Mouse (Mus musculus) hindbrain, embryonic 15.5 days (tissue): ENCODE measurements around the gene 4930404N11Rik. TPM values are rescaled to one million over a fixed set of nuclear protein-coding genes. Genes with fewer than 3 reads are reported as not detected.

ENCODE experiments used
- ATAC-seq: fragments of 200-750 bp; cut with Nextera tagmentation; 2 replicates; pipeline ENCODE4 v1.8.0; 2017; ENCODE audit warnings: low read depth, moderate number of reproducible peaks, moderate TSS enrichment; ENCODE audit not compliant: low FRiP score
- H3K27ac ChIP-seq: fragments of 300-500 bp; sonication (generic); replicated peaks from 2 replicates; pipeline ENCODE4 v1.5.1; 2015; ENCODE audit warnings: mild to moderate bottlenecking, inconsistent platforms
- H3K27me3 ChIP-seq: fragments of 300-500 bp; sonication (generic); 2 replicates; pipeline ENCODE4 v1.6.1; 2015; ENCODE audit warnings: control low read depth, inconsistent platforms
- H3K36me3 ChIP-seq: fragments of 300-500 bp; sonication (generic); 2 replicates; pipeline ENCODE4 v1.6.1; 2015; ENCODE audit warnings: control low read depth, inconsistent platforms
- H3K4me1 ChIP-seq: fragments of 300-500 bp; sonication (generic); replicated peaks from 2 replicates; pipeline ENCODE4 v1.6.1; 2015; ENCODE audit warnings: control low read depth, inconsistent platforms
- H3K4me2 ChIP-seq: fragments of 300-500 bp; sonication (generic); 2 replicates; pipeline ENCODE4 v1.6.1; 2015; ENCODE audit warnings: moderate library complexity, mild to moderate bottlenecking, inconsistent platforms
- H3K4me3 ChIP-seq: fragments of 300-500 bp; sonication (generic); 2 replicates; pipeline ENCODE4 v1.5.1; 2015; ENCODE audit warnings: mild to moderate bottlenecking, inconsistent platforms
- H3K9ac ChIP-seq: fragments of 300-500 bp; sonication (generic); 2 replicates; pipeline ENCODE4 v1.6.1; 2015; ENCODE audit warnings: inconsistent platforms
- H3K9me3 ChIP-seq: fragments of 300-500 bp; sonication (generic); 2 replicates; pipeline ENCODE4 v1.6.1; 2016; ENCODE audit warnings: control low read depth, inconsistent platforms
- WGBS: fragments of 180-500 bp; shearing (Covaris S2); methylation state at CpG from one replicate; pipeline ENCODE4 v1.1.7; 2015; 5-methylcytosine and 5-hydroxymethylcytosine counted together
- polyA plus RNA-seq: library from polyadenylated mRNA; unstranded; fragments of >200 nt; fragmentation: Nextera tagmentation; extraction: Ambion mirVana; gene quantifications from 2 replicates; pipeline ENCODE4 v1.2.1, GENCODE M21; 2015

Gene 4930404N11Rik
- polyA plus RNA-seq, 1 experiment from 2014 or later, result 1.1 TPM

DNA sequence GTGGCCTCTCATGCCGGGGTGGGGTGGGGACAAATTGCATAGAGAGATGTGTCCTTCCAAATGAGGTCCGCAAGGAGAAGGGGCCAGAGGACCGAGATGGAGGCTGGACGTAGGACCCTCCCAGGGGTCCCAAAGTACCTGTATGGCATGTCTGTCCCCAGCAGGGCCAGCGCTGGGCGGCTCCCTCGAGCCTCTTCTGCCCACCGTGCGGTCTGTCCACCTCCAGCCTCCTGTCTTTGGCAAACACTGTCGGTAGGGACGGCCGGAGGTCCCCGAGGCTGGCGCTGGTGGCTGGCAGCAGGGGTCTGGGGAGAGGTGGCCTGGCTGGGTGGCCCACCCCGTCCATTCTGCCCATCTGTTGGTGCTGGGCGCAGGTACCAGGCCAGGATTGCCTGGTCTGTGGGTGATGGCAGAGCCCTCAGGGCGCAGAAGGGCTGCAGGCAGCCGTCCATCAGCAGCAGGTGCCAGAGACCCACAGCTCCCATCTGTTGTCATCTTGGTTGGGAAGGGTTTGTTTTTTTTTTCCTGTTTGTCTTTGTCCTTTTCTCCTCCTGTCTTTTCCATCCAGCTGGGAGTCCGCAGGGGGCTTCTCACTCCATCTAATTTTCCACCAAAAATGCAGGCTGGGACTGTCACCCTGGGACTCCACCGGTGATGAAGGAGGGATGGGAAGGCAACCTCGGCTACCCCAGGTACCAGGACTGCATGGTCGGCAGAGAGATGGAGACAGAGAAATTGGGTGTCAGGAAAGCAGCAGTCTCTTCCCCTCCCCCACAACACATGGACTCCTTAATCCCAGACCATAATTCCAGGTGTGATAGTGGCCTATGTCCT lies 35.0 kb upstream of the 4930404N11Rik start:
- ATAC-seq, result no peak
- Histone ChIP-seq H3K9ac (no peak overlapping the region), H3K9me3 (no peaks in the 10 kb centered on the region), H3K4me3 (peak overlapping the region; percentile 13; the same call in 1 of the 2 replicates), H3K27me3 (no peaks in the 10 kb centered on the region), H3K27ac (peak overlapping the region; percentile 80), H3K4me2 (peak overlapping the region; percentile 30), H3K4me1 (peaks cover 55% of the 10 kb centered on the region), H3K36me3 (peaks cover 13% of the 10 kb centered on the region)
- 38% methylated on average over 21 of the region's 22 CpGs for WGBS

DNA sequence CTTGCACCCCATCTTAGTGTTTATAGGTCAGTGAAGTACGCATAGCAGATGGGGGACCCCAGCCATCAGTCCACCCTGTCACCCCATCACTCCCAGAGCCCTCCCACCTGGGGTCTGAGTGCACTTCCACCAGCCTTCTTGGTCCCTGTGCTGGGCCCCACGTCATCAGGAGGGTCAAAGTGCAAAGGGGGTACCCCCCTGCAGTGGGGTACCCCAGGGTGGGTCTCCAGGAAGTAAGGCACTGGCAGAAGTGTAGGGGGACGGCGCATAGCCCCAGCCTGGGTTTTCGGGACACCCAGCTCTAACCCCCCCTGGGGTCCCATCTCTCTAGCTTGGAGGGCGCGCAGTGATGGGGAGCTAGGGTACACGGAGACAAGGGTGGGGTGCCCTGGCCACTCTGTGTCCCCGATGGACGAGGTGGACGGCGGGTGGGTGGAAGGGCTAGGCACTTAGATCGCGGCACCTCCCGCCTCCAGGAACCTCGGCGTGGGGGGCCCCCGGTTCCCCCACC lies 34.2 kb upstream of the 4930404N11Rik start:
- no peak overlapping the region for H3K9ac ChIP-seq
- no peak for ATAC-seq
- H3K27ac ChIP-seq, result peak overlapping the region; percentile 42; the same call in 1 of the 2 replicates
- peaks cover 55% of the 10 kb centered on the region for H3K4me1 ChIP-seq
- no peaks in the 10 kb centered on the region for H3K9me3 ChIP-seq
- no peaks in the 10 kb centered on the region for H3K27me3 ChIP-seq
- H3K4me2 ChIP-seq, result peak overlapping the region; percentile 30; the same call in 1 of the 2 replicates
- H3K4me3 ChIP-seq, result 0 out of 2 replicates have a peak overlapping the region, but pooled peaks have one; percentile 9
- H3K36me3 ChIP-seq, result peaks cover 9% of the 10 kb centered on the region; the same call in 1 of the 2 replicates
- WGBS, result 78% methylated on average over 18 of the region's 18 CpGs

DNA sequence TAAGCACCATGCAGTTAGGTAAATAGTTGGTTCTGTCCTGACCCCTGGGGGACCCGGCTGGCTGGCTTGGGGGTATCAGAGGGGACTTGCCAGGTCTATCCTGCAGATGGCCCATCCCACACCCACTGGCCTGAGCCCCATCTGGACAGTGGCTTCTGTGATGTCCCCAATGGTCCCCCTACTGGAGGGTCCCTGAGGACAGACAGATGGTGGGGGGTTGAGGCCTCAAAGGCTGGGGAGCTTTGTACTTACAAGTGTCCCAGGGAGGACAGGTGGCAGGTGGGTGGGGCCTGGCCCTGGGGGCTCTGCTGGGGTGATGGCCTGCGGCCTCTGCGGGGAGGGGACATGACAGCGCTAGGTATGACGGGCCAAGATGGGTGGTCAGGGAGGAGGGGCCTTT lies 33.7 kb upstream of the 4930404N11Rik start:
- H3K9ac ChIP-seq, result no peak overlapping the region
- H3K27ac ChIP-seq, result no peak overlapping the region
- 0 out of 2 replicates have a peak, but pooled peaks cover 3% of the 10 kb centered on the region for H3K36me3 ChIP-seq
- peaks cover 55% of the 10 kb centered on the region for H3K4me1 ChIP-seq
- ATAC-seq, result no peak
- no peak overlapping the region for H3K4me2 ChIP-seq
- H3K9me3 ChIP-seq, result no peaks in the 10 kb centered on the region
- no peaks in the 10 kb centered on the region for H3K27me3 ChIP-seq
- no peak overlapping the region for H3K4me3 ChIP-seq
- 72% methylated on average over 5 of the region's 5 CpGs for WGBS

DNA sequence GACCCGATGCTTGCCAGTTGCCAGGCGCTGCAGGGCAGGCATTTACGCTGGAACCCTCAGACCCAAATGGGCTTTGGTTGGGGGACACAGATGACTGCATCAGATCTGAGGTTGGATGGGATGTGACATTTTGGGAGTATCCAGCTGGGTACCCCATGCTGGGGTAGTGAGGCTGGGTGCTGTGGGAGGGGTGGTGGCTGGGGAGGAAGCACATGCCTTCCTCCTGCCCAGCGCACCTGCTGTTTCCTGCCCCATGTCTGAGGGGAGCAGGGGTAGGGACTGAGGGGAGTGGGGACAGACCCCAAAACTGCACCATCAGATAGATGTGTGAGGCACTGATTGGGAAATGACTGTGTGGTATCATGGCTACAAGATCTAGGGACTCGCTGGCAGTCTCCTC lies 31.1 kb upstream of the 4930404N11Rik start:
- H3K9me3 ChIP-seq, result no peaks in the 10 kb centered on the region
- H3K4me3 ChIP-seq, result no peak overlapping the region
- ATAC-seq, result no peak
- H3K4me2 ChIP-seq, result no peak overlapping the region
- peaks cover 46% of the 10 kb centered on the region for H3K4me1 ChIP-seq
- no peaks in the 10 kb centered on the region for H3K36me3 ChIP-seq
- no peaks in the 10 kb centered on the region for H3K27me3 ChIP-seq
- WGBS, result 49% methylated on average over 5 of the region's 5 CpGs
- peak overlapping the region; percentile 51; the same call in 1 of the 2 replicates for H3K27ac ChIP-seq
- no peak overlapping the region for H3K9ac ChIP-seq

DNA sequence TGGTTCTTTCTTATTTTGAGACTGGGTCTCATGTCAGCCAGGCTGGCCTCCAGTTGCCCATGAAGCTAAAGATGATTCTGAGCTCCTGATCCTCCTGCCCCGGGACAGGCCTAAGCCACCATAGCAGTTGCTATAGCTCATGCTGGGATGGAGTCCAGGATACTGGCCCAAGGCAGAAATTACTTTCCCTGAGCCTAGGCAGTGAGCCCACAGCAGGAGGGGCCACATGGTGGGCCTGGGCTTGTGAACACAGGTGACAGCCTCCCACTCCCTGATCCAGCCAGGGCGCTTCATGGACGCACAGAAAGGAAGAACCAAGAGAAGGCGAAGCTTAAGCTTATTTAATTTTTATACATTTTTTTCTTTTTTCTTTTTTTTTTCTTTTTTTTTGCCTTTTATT lies 30.2 kb upstream of the 4930404N11Rik start:
- H3K9me3 ChIP-seq, result no peaks in the 10 kb centered on the region

DNA sequence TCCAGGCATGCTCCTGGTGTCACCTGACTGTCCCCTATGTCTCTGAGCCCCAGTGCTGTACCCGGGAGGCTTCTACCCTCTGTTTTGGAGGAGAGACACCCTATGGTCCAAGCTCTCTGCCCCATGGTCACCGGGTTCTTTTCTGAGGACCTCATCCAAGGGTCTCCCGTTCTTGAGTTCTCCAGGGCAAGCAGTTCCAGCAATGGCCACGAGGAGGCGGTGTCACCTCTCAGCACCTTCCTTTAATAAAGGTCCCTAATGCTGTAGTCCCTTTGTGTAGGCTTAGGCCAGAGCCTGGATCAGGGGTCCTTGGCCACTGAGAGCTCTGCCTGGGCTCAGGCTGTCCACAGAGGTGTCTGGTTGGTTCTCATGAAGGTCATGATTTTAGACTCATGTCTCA lies 29.5 kb upstream of the 4930404N11Rik start:
- Histone ChIP-seq H3K27me3 (no peaks in the 10 kb centered on the region), H3K9ac (no peak overlapping the region), H3K4me1 (peaks cover 35% of the 10 kb centered on the region), H3K9me3 (no peaks in the 10 kb centered on the region), H3K4me2 (no peak overlapping the region), H3K36me3 (no peaks in the 10 kb centered on the region), H3K4me3 (no peak overlapping the region), H3K27ac (no peak overlapping the region)
- ATAC-seq, result no peak
- WGBS, result 20% methylated on average over 5 of the region's 5 CpGs

More for the DNA sequence above, 30.2 kb upstream of the 4930404N11Rik start:
- Histone ChIP-seq H3K4me3 (no peak overlapping the region), H3K4me2 (no peak overlapping the region), H3K36me3 (no peaks in the 10 kb centered on the region), H3K27ac (peak overlapping the region; percentile 51; the same call in 1 of the 2 replicates), H3K27me3 (no peaks in the 10 kb centered on the region), H3K4me1 (peaks cover 38% of the 10 kb centered on the region), H3K9ac (no peak overlapping the region)
- 66% methylated on average over 4 of the region's 4 CpGs for WGBS
- no peak for ATAC-seq

DNA sequence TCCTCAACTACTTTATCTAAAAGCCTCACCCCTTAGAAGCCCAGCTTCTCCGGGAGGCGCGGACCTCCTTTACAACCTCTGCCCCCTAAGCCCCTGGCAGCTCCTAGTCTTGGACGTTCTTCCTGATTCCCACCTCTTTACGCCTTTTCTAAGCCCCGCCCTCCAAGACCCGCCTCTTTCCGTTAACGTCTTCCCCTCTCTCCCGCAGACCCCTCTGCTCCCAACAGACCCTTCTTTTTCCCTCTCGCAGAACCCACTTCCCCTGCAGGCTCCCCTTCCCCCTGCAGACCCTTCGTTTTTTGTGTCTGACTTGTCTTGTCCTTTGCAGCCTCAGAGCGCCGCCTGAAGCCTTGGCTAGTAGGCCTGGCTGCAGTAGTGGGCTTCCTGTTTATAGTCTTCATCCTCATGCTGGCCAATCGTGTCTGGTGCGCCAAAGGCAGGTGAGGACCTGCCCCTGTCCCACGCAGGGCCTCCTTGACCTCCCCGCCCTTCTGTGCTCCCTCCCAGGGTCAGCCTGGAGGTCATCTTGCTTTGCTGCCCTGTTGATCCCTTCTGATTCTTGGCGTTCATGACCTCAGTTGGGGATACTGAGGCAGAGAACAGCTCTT lies 27.9 kb upstream of the 4930404N11Rik start:
- no peak for ATAC-seq
- H3K4me2 ChIP-seq, result peak overlapping the region; percentile 48
- H3K9ac ChIP-seq, result no peak overlapping the region
- WGBS, result 9% methylated on average over 19 of the region's 19 CpGs
- H3K27me3 ChIP-seq, result no peaks in the 10 kb centered on the region
- no peaks in the 10 kb centered on the region for H3K9me3 ChIP-seq
- H3K4me3 ChIP-seq, result peak overlapping the region; percentile 5; the same call in 1 of the 2 replicates
- H3K36me3 ChIP-seq, result peaks cover 3% of the 10 kb centered on the region; the same call in 1 of the 2 replicates
- H3K27ac ChIP-seq, result no peak overlapping the region
- peaks cover 37% of the 10 kb centered on the region for H3K4me1 ChIP-seq

DNA sequence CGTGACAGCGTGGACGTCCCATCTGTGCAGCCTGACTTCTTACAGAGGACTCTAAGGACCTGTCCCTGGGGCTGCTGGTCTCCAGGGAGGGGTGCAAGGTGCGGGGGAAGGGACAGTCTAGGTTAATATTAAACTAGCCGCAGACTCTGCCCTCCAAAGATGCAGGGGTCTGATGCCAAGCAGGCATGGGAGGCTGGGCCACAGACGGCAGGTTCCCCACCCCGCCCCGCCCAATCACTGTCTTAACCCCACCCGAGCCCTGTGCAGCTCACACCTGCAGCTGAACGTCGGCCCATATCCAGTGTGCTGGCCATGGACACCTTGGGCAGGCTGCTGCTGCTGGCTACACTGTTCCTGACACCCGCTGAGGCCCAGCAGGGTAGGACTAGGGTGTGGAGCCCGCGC lies 27.2 kb upstream of the 4930404N11Rik start, which contains the start of gene Smim24:
TSS of gene Smim24 (plus strand) at position 271 of the 405 bp plus-strand sequence.
- Histone ChIP-seq H3K9me3 (no peaks in the 10 kb centered on the region), H3K4me3 (peak within 1 kb of the TSS; percentile 5; the same call in 1 of the 2 replicates), H3K9ac (no peak within 1 kb of the TSS), H3K27me3 (no peaks in the 10 kb centered on the region), H3K4me2 (peak within 1 kb of the TSS; percentile 48), H3K4me1 (peaks cover 37% of the 10 kb centered on the region), H3K36me3 (peaks cover 10% of the 10 kb centered on the region), H3K27ac (no peak within 1 kb of the TSS)
- 67% methylated on average over 14 of the region's 14 CpGs for WGBS
- no peak for ATAC-seq

DNA sequence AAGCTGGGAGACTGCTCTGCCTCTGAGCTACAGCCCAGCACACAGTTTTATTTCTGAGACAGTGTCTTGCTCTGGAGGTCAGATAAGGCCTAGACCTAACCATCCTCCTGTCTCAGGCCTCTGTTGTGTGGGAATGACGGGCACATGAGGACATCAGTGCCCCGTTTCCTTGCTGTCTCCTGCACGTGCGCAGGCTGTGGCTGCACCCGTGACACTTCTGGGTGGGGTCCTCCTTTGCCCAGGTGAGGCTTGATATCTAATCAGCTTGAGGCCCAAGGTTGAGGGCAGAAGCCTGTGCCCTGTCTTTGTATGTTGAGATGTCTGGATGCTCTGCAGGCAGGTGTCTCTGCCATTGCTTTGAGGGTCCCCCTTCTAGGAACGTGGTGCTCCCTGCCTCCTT lies 26.7 kb upstream of the 4930404N11Rik start:
- 95% methylated on average over 6 of the region's 6 CpGs for WGBS
- Histone ChIP-seq H3K4me3 (no peak overlapping the region), H3K27me3 (no peaks in the 10 kb centered on the region), H3K4me1 (peaks cover 33% of the 10 kb centered on the region), H3K27ac (no peak overlapping the region), H3K9ac (no peak overlapping the region), H3K4me2 (no peak overlapping the region), H3K36me3 (peaks cover 15% of the 10 kb centered on the region), H3K9me3 (no peaks in the 10 kb centered on the region)
- ATAC-seq, result no peak

DNA sequence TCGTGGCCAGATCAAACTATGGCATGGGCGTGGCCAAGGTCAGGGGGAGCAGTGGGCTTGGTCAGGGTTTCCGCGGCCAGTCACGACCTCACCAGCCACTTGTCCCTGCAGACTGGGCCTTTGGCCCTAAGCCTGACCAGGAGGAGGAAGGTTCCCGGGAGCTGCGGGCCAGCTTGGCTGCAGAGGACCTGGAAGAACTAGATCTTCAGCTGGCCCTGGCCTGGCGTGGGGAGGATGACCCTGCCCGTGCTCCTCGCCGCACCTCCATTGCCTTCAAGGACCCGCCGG lies 25.0 kb upstream of the 4930404N11Rik start:
- Histone ChIP-seq H3K4me1 (peaks cover 29% of the 10 kb centered on the region), H3K4me3 (no peak overlapping the region), H3K9me3 (no peaks in the 10 kb centered on the region), H3K27ac (no peak overlapping the region), H3K27me3 (no peaks in the 10 kb centered on the region), H3K4me2 (no peak overlapping the region), H3K9ac (no peak overlapping the region), H3K36me3 (peaks cover 30% of the 10 kb centered on the region)
- WGBS, result 92% methylated on average over 13 of the region's 13 CpGs
- no peak for ATAC-seq

DNA sequence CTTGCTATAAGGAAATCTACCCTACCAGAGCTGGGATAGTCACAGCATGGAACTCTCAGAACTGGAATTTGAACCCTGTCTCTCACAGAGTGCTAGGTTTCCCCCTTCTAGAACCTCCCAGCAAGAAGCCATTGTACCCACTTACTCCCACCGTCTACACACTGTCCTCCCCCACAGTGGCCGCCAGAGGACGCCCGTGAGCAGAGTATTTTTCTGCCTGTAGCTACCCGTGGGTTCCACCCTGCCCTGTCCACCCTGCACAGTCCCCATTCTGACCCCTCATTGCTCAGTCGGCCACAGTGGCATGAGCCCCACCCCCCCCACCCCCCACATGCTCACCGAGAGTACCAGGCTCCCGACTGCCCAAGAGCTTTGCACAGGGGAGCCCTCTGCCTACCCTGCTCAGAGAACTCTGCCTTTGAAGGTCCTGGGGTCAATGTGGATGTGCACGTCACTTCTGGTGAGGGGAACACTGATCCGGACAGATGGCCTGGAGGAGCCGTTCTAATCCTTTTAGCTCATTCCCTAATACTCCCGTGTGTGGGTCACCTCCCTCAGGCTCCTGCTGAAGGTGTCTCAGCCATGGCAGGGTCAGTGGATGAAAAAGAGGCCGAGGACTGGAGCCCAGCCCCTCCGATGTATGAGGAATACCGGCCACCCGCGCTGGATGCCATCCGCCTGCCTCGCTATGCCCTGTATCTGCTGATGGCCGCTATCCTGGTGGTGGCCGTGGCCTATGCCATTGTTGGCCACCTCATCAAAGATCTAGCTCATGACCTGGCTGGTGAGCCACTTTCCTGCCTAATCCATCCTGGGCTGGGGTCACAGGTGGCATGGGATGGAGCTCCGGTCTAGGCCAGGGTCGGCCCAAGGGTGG lies 24.4 kb upstream of the 4930404N11Rik start:
- no peaks in the 10 kb centered on the region for H3K27me3 ChIP-seq
- H3K36me3 ChIP-seq, result peaks cover 30% of the 10 kb centered on the region
- no peaks in the 10 kb centered on the region for H3K9me3 ChIP-seq
- H3K27ac ChIP-seq, result peak overlapping the region; percentile 37; the same call in 1 of the 2 replicates
- no peak overlapping the region for H3K4me2 ChIP-seq
- H3K4me1 ChIP-seq, result peaks cover 35% of the 10 kb centered on the region
- H3K4me3 ChIP-seq, result no peak overlapping the region
- ATAC-seq, result peak; percentile 28; the same call in 1 of the 2 replicates
- 61% methylated on average over 23 of the region's 23 CpGs for WGBS
- H3K9ac ChIP-seq, result no peak overlapping the region
